ENCODE assay signal across 12 mouse cellular contexts in the genomic region with DNA sequence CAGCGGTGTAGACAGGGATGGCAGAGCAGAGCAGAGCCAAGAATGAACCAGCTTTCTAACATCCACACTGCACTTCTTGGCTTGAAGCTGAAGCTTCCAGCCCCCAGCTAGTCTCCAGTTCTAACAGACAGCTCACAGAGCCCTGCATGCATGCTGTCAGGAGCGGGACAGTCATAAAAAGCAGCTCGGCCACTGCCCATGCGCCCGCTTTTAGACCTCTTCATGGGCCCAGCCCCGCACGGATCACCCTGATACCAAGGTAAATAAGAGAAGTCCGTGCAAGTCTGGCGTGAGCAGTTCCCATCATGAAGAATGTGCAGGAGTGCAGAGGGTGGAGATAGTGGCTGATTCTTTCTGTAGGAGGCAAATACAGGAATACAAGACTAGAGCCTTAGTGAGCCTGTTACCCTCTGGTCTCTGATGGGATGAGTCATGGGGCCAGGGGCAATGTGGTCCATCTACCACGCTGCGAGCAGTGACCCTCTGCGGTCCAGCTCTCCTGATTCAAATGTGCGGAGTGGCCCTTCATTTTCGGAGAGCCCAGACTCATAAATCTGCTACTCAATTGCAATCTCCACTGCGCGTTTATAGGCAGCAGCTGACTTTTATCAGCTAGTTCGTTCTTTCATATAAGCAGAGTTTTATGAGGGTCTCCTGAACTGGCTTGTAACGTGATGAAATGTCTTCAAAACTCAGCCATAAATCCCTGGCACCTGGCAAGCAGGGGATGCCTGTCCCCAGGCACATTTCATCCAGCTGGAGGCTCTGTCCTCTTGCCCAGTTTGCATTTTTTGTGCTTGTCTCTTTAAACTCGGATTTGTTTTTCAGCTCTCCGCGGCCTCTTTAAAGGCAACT. TPM values are rescaled to one million over a fixed set of nuclear protein-coding genes. Genes with fewer than 3 reads are reported as not detected.
A peak's percentile ranks its signal among the peaks of the same experiment; 100 is the strongest.
DNase-seq lines count a peak whose midpoint lies in the region; ATAC-seq lines count a peak whose summit lies in the region.
"Had no signal": no experiment of that assay in that cellular context is flagged by ENCODE, and none has a peak within 500 bp of the region (broad histone marks: within the 10 kb centered on the region; RNA-seq: fewer than 3 reads in every experiment).

No protein-coding gene starts in this region.

- peak; percentile 86 for DNase-seq in heart, adult 11 months
- peak; percentile 31 for DNase-seq in MN1 (ENCODE audit: low spot score)
- no peak for DNase-seq in natural killer cell, adult 2 months (ENCODE audit: low spot score in 2 of 2)
- DNase-seq in frontal cortex, postnatal 14 days (ENCODE audit: low spot score in 2 of 2) = no peak
- no peak for DNase-seq in adrenal gland, adult 8-10 months
- DNase-seq: layer of hippocampus, postnatal 36 days had no signal

- H3K36me3 ChIP-seq in heart, embryonic 12.5 days = no peaks in the 10 kb centered on the region
- H3K36me3 ChIP-seq in kidney, embryonic 14.5 days (ENCODE audit: control insufficient read depth, insufficient read depth, low read length) = no peaks in the 10 kb centered on the region
- peaks cover 2% of the 10 kb centered on the region; the same call in 1 of the 2 replicates for H3K36me3 ChIP-seq in limb, embryonic 15.5 days
- H3K36me3 ChIP-seq: hindbrain, embryonic 12.5 days had no signal

- no peak overlapping the region for H3K4me3 ChIP-seq in heart, embryonic 12.5 days
- no peak overlapping the region for H3K4me3 ChIP-seq in kidney, embryonic 14.5 days (ENCODE audit: low read length)
- no peak overlapping the region for H3K4me3 ChIP-seq in limb, embryonic 15.5 days
- H3K4me3 ChIP-seq: erythroblast, embryonic 14.5 days; hindbrain, embryonic 12.5 days had no signal

- no peaks in the 10 kb centered on the region for H3K9me3 ChIP-seq in heart, embryonic 12.5 days (replicated peaks)
- no peaks in the 10 kb centered on the region for H3K9me3 ChIP-seq in kidney, embryonic 14.5 days (ENCODE audit: control insufficient read depth, low read length)
- no peaks in the 10 kb centered on the region for H3K9me3 ChIP-seq in limb, embryonic 15.5 days
- H3K9me3 ChIP-seq: hindbrain, embryonic 12.5 days had no signal

- H3K27me3 ChIP-seq in heart, embryonic 12.5 days (replicated peaks) = no peaks in the 10 kb centered on the region; the same call in 1 of the 2 replicates
- peaks cover 6% of the 10 kb centered on the region for H3K27me3 ChIP-seq in kidney, embryonic 14.5 days (ENCODE audit: control insufficient read depth, insufficient read depth, low read length)
- peaks cover 59% of the 10 kb centered on the region for H3K27me3 ChIP-seq in limb, embryonic 15.5 days
- H3K27me3 ChIP-seq: hindbrain, embryonic 12.5 days had no signal

- no peak overlapping the region for H3K4me2 ChIP-seq in heart, embryonic 12.5 days
- no peak overlapping the region; the same call in 1 of the 2 replicates for H3K4me2 ChIP-seq in kidney, embryonic 14.5 days (replicated peaks; ENCODE audit: low read depth, low read length)
- H3K4me2 ChIP-seq in limb, embryonic 15.5 days = no peak overlapping the region
- H3K4me2 ChIP-seq: hindbrain, embryonic 12.5 days had no signal

- no peak overlapping the region for H3K9ac ChIP-seq in heart, embryonic 12.5 days
- no peak overlapping the region for H3K9ac ChIP-seq in kidney, embryonic 14.5 days (ENCODE audit: low read depth, low read length)
- 0 out of 2 replicates have a peak overlapping the region, but pooled peaks have one; percentile 15 for H3K9ac ChIP-seq in limb, embryonic 15.5 days
- H3K9ac ChIP-seq: hindbrain, embryonic 12.5 days; liver, embryonic 14.5 days had no signal

- no peak overlapping the region for H3K27ac ChIP-seq in heart, embryonic 12.5 days (ENCODE audit: poor library complexity, severe bottlenecking)
- no peak overlapping the region; the same call in 1 of the 2 replicates for H3K27ac ChIP-seq in kidney, embryonic 14.5 days (ENCODE audit: low read depth, low read length)
- peak overlapping the region; percentile 47; the same call in 1 of the 2 replicates for H3K27ac ChIP-seq in limb, embryonic 15.5 days
- H3K27ac ChIP-seq: hindbrain, embryonic 12.5 days; liver, embryonic 14.5 days had no signal

- 75% methylated on average over 21 of the region's 21 CpGs for WGBS in heart, embryonic 12.5 days
- 24% methylated on average over 21 of the region's 21 CpGs for WGBS in kidney, embryonic 14.5 days
- WGBS in limb, embryonic 15.5 days = 21% methylated on average over 21 of the region's 21 CpGs

- ATAC-seq in heart, embryonic 12.5 days (ENCODE audit: insufficient number of reproducible peaks, low FRiP score) = no peak
- peak; percentile 65 for ATAC-seq in kidney, embryonic 14.5 days (ENCODE audit: low FRiP score, low TSS enrichment)
- no peak for ATAC-seq in limb, embryonic 15.5 days (ENCODE audit: insufficient number of reproducible peaks, low FRiP score, low TSS enrichment, low read depth)

- H3K4me1 ChIP-seq in heart, embryonic 12.5 days (replicated peaks) = no peaks in the 10 kb centered on the region
- H3K4me1 ChIP-seq in kidney, embryonic 14.5 days (ENCODE audit: control insufficient read depth, insufficient read depth, low read length) = peaks cover 21% of the 10 kb centered on the region
- H3K4me1 ChIP-seq in limb, embryonic 15.5 days = peaks cover 19% of the 10 kb centered on the region
- H3K4me1 ChIP-seq: hindbrain, embryonic 12.5 days had no signal

RNA-seq across cellular contexts. Expression of gene Cdca8, which starts 11.3 kb away (rescaled TPM):
- 134 and 138 TPM in 2 replicates for polyA plus RNA-seq in heart, embryonic 12.5 days (2016; fragmentation: Nextera tagmentation; extraction: Ambion mirVana)
- polyA plus RNA-seq in kidney, embryonic 14.5 days (2014; fragmentation: Nextera tagmentation; extraction: Ambion mirVana) = 151 and 152 TPM in 2 replicates
- polyA plus RNA-seq in limb, embryonic 15.5 days (2015; fragmentation: Nextera tagmentation; extraction: Ambion mirVana) = 95.9 and 97.8 TPM in 2 replicates
- total RNA-seq in adrenal gland, adult 8-10 months (2022) = 1 to 10 TPM; 1.9 to 3.2 (median 2.2) TPM

RNA-seq across cellular contexts. Expression of gene 9930104L06Rik, which starts 13.6 kb away (rescaled TPM):
- polyA plus RNA-seq in heart, embryonic 12.5 days (2016; fragmentation: Nextera tagmentation; extraction: Ambion mirVana) = 9.9 and 10.4 TPM in 2 replicates
- polyA plus RNA-seq in kidney, embryonic 14.5 days (2014; fragmentation: Nextera tagmentation; extraction: Ambion mirVana) = 4.8 and 5.0 TPM in 2 replicates
- polyA plus RNA-seq in limb, embryonic 15.5 days (2015; fragmentation: Nextera tagmentation; extraction: Ambion mirVana) = 13.8 and 16.6 TPM in 2 replicates
- total RNA-seq in adrenal gland, adult 8-10 months (2022) = 10 to 100 TPM; 13.8 to 22.7 (median 21.0) TPM

RNA-seq across cellular contexts. Expression of gene Rspo1, which starts 35.8 kb away (rescaled TPM):
- polyA plus RNA-seq in heart, embryonic 12.5 days (2016; fragmentation: Nextera tagmentation; extraction: Ambion mirVana) = 7.0 and 7.4 TPM in 2 replicates
- polyA plus RNA-seq in kidney, embryonic 14.5 days (2014; fragmentation: Nextera tagmentation; extraction: Ambion mirVana) = 40.0 and 44.8 TPM in 2 replicates
- 1.7 and 2.4 TPM in 2 replicates for polyA plus RNA-seq in limb, embryonic 15.5 days (2015; fragmentation: Nextera tagmentation; extraction: Ambion mirVana)
- total RNA-seq in adrenal gland, adult 8-10 months (2022) = 1 to 10 TPM; 4.4 to 6.3 (median 6.0) TPM

Comparison
In these comparisons a context has a peak if more than half of its experiments do, and no peak if none do; other contexts are left out.
1. DNase-seq: peak in heart, adult 11 months (single experiment) and MN1 (single experiment); none in natural killer cell, adult 2 months (0 of 2), frontal cortex, postnatal 14 days (0 of 2) and adrenal gland, adult 8-10 months (single experiment).